Mouse (Mus musculus) thymus, postnatal 25 days (tissue): ENCODE measurements at regions not wholly inside any gene's neighbourhood (a gene's known extent, or its start where the extent isn't known, plus 50 kb on each side); places are given as distances from the start of the nearest gene placed in this dataset.

Experiments
- DNase-seq: peaks from one replicate; pipeline ENCODE4 v3.0.0; 2022

GRCm38 (mm10) chr8:127662776-127663499 lies 599.2 kb downstream of the Pard3 start:
- DNase-seq, result peak; percentile 44

- DNase-seq, result no peak
Observed at GRCm38 (mm10) chr8:127666606-127667005, 602.9 kb downstream of the Pard3 start.

GRCm38 (mm10) chr8:127668991-127669390 lies 605.3 kb downstream of the Pard3 start:
- no peak for DNase-seq

- DNase-seq, result no peak
Observed at GRCm38 (mm10) chr8:127674063-127674462, 610.4 kb downstream of the Pard3 start.

GRCm38 (mm10) chr8:127675377-127675776 lies 611.7 kb downstream of the Pard3 start:
- no peak for DNase-seq

- DNase-seq, result no peak
Observed at GRCm38 (mm10) chr8:127680205-127680604, 616.5 kb downstream of the Pard3 start.

- no peak for DNase-seq
Observed at GRCm38 (mm10) chr8:127684213-127684612, 620.5 kb downstream of the Pard3 start.

GRCm38 (mm10) chr8:127690792-127691191 lies 627.1 kb downstream of the Pard3 start:
- DNase-seq, result no peak

- no peak for DNase-seq
Observed at GRCm38 (mm10) chr8:127698404-127698803, 634.7 kb downstream of the Pard3 start.

- no peak for DNase-seq
Observed at GRCm38 (mm10) chr8:127704406-127704805, 640.7 kb downstream of the Pard3 start.

- no peak for DNase-seq
Observed at GRCm38 (mm10) chr8:127706051-127706835, 642.5 kb downstream of the Pard3 start.

- DNase-seq, result no peak
Observed at GRCm38 (mm10) chr8:127709439-127709838, 645.7 kb downstream of the Pard3 start.

- DNase-seq, result no peak
Observed at GRCm38 (mm10) chr8:127715097-127715496, 643.3 kb upstream of the Nrp1 start.

GRCm38 (mm10) chr8:127717969-127718368 lies 640.4 kb upstream of the Nrp1 start:
- no peak for DNase-seq

- DNase-seq, result no peak
Observed at GRCm38 (mm10) chr8:127719881-127720280, 638.5 kb upstream of the Nrp1 start.

- DNase-seq, result no peak
Observed at GRCm38 (mm10) chr8:127720593-127721290, 637.7 kb upstream of the Nrp1 start.

- no peak for DNase-seq
Observed at GRCm38 (mm10) chr8:127721624-127722023, 636.8 kb upstream of the Nrp1 start.

- no peak for DNase-seq
Observed at GRCm38 (mm10) chr8:127734059-127734458, 624.3 kb upstream of the Nrp1 start.

- no peak for DNase-seq
Observed at GRCm38 (mm10) chr8:127742236-127742635, 616.2 kb upstream of the Nrp1 start.

- no peak for DNase-seq
Observed at GRCm38 (mm10) chr8:127745221-127745620, 613.2 kb upstream of the Nrp1 start.

- DNase-seq, result no peak
Observed at GRCm38 (mm10) chr8:127746456-127746855, 611.9 kb upstream of the Nrp1 start.

- DNase-seq, result no peak
Observed at GRCm38 (mm10) chr8:127752871-127753270, 605.5 kb upstream of the Nrp1 start.

- no peak for DNase-seq
Observed at GRCm38 (mm10) chr8:127753793-127754565, 604.4 kb upstream of the Nrp1 start.
